Mouse (Mus musculus): Measurements from ENCODE around the gene Chmp1a.

DNA sequence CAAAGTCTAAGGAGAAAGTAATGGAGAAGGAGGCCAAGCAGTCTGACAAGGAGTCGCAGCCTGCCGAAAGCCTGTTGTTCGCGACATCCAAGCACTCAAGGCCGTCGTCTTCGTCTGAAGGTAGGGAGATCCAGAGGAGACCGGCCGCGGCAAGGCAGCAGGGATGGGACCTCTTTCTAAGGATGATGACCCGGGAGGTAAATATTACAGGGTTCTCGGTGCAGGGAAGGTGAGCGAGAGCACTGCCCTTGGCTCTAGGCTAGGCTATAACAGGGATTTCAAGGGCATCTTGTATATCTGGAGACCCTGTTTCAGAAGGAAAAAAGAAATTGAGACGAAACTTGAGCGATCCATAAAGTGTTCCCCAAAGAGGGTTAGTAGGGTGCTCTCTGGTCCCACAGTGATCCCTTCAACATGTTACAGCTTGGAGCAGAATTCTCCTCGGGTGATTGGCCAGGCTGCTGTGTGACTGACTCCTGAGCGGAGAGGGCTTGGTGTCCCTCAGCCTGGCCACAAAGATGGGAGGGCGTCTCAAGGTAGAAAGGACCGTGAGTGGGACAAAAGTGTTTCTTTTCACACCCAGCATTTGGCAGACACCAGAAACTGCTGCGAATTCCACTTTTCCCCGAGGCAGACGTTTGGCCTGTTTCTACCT lies 682 bp upstream of the Chmp1a start:
- TF ChIP-seq CTCF (IDR thresholded peaks at IDR 0.05; ENCODE audit: low read depth, low read length) (no peak), POLR2A (IDR thresholded peaks at IDR 0.05; ENCODE audit: extremely low read depth, insufficient read depth, low read length) (no peak)

Data from liver, adult 2 months (tissue).